Mouse (Mus musculus): ENCODE measurements around the gene Taar2.

GRCm38 (mm10) chr10:23964921-23965610, 26.7 kb downstream of the Taar2 start:
- TF ChIP-seq GATA1 (IDR thresholded peaks at IDR 0.05; ENCODE audit: borderline replicate concordance, low read length) (no peak), FLI1 (IDR thresholded peaks at IDR 0.05; ENCODE audit: low read length) (0 out of 2 replicates have a peak, but pooled peaks have one; percentile 28)

Measured in megakaryocyte, embryonic 14.5 days (primary cell).